Mouse (Mus musculus) splenic B cell, adult 2 months (primary cell): ENCODE data around the gene Col4a2.
A peak's percentile ranks its signal among the peaks of the same experiment; 100 is the strongest.

Experiments used
- DNase-seq: peaks from one replicate; pipeline ENCODE4 v3.0.0-alpha.2; 2011; ENCODE audit warnings: low read depth, low spot score
- H3K27me3 ChIP-seq: 2 replicates; pipeline ENCODE4 v1.6.1; 2012; ENCODE audit warnings: mild to moderate bottlenecking, low read length, moderate library complexity, mixed read lengths; ENCODE audit not compliant: control insufficient read depth, poor library complexity, insufficient read depth, severe bottlenecking
- H3K36me3 ChIP-seq: 2 replicates; pipeline ENCODE4 v1.6.1; 2012; ENCODE audit warnings: mild to moderate bottlenecking, low read length, moderate library complexity, mixed read lengths; ENCODE audit not compliant: control insufficient read depth, poor library complexity, insufficient read depth, severe bottlenecking

Gene Col4a2

GRCm38 (mm10) chr8:11327722-11328417 is 15.3 kb downstream of the Col4a2 start:
- no peaks in the 10 kb centered on the region for H3K27me3 ChIP-seq
- no peaks in the 10 kb centered on the region for H3K36me3 ChIP-seq
- DNase-seq: no peak

- no peak for DNase-seq
- no peaks in the 10 kb centered on the region for H3K27me3 ChIP-seq
- no peaks in the 10 kb centered on the region for H3K36me3 ChIP-seq
Measured at GRCm38 (mm10) chr8:11331561-11331960, 19.0 kb downstream of the Col4a2 start.

- H3K36me3 ChIP-seq: no peaks in the 10 kb centered on the region
- no peak for DNase-seq
- no peaks in the 10 kb centered on the region for H3K27me3 ChIP-seq
Measured at GRCm38 (mm10) chr8:11333746-11334145, 21.1 kb downstream of the Col4a2 start.

- DNase-seq: no peak
- H3K27me3 ChIP-seq: no peaks in the 10 kb centered on the region
- no peaks in the 10 kb centered on the region for H3K36me3 ChIP-seq
Measured at GRCm38 (mm10) chr8:11334493-11334892, 21.9 kb downstream of the Col4a2 start.

DNA sequence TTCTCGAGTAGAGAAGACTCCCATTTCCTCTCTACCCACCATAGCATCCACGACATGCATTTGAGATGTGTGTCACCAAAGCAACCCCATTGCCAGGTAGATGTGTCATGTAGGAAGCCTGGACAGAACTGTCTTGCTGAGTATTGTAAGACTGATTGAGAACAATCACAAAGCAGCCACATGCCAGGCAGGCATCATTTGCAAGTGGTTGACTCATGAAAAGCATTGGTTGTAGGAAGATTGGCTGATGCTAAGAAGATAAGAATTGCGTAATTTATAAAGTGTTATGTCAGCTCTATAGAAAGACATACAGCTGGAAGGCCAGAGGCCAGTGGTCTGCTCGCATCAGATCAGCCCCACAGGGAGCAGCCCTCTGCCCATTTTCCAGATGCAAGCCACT is 22.6 kb downstream of the Col4a2 start:
- no peak for DNase-seq
- Histone ChIP-seq H3K36me3 (no peaks in the 10 kb centered on the region), H3K27me3 (no peaks in the 10 kb centered on the region)

- DNase-seq: no peak
- Histone ChIP-seq H3K27me3 (no peaks in the 10 kb centered on the region), H3K36me3 (no peaks in the 10 kb centered on the region)
Measured at GRCm38 (mm10) chr8:11336346-11336745, 23.7 kb downstream of the Col4a2 start.

- no peaks in the 10 kb centered on the region for H3K36me3 ChIP-seq
- H3K27me3 ChIP-seq: no peaks in the 10 kb centered on the region
- DNase-seq: no peak
Measured at GRCm38 (mm10) chr8:11337642-11338041, 25.0 kb downstream of the Col4a2 start.

DNA sequence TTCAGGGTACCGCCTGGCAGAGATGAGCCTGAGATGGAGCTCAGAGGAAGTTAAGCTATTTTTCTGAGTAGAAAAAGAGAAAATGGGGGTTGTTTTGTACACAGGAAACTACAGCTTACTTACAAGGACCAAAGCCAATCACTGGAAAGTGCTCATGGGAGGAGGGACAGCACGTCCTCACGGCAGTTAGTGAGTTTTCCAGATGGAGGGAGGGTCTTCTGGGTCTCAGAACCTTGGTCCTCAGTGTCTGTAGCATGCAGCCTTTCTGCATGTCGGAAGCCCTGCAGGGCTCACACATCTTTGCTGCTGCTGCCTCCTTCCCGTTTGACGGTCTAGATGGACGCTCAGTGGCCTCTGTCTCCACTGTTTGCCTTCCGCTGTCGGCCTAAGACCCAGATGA is 25.9 kb downstream of the Col4a2 start:
- no peak for DNase-seq
- Histone ChIP-seq H3K36me3 (no peaks in the 10 kb centered on the region), H3K27me3 (no peaks in the 10 kb centered on the region)

GRCm38 (mm10) chr8:11340310-11341110 is 27.9 kb downstream of the Col4a2 start:
- DNase-seq: no peak
- Histone ChIP-seq H3K36me3 (no peaks in the 10 kb centered on the region), H3K27me3 (no peaks in the 10 kb centered on the region)

GRCm38 (mm10) chr8:11341111-11341566 is 28.5 kb downstream of the Col4a2 start:
- peak; percentile 1 for DNase-seq
- no peaks in the 10 kb centered on the region for H3K27me3 ChIP-seq
- no peaks in the 10 kb centered on the region for H3K36me3 ChIP-seq

GRCm38 (mm10) chr8:11344459-11344858 is 31.9 kb downstream of the Col4a2 start:
- H3K27me3 ChIP-seq: no peaks in the 10 kb centered on the region
- H3K36me3 ChIP-seq: no peaks in the 10 kb centered on the region
- DNase-seq: no peak

- Histone ChIP-seq H3K36me3 (no peaks in the 10 kb centered on the region), H3K27me3 (no peaks in the 10 kb centered on the region)
- DNase-seq: no peak
Measured at GRCm38 (mm10) chr8:11346225-11346624, 33.6 kb downstream of the Col4a2 start.

DNA sequence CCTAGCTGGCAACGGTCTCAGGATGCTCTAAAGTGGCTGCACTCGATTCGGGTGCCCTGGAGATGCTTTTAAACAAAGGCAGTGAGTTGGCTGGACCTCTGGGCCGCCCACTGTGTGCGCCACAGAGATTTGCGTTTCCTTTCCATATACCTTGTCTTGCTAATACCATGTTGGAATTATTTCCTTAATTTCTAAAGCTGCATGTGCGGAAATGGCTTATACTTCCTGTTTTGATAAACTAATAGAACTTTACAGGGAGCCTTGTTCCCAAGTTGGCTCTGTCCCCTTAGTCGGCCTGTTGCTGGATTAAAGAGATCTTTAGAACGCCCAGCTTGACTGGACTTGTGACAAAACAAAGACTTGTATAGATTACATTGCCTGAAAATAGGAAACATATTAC is 35.1 kb downstream of the Col4a2 start:
- no peaks in the 10 kb centered on the region for H3K27me3 ChIP-seq
- DNase-seq: no peak
- H3K36me3 ChIP-seq: no peaks in the 10 kb centered on the region

DNA sequence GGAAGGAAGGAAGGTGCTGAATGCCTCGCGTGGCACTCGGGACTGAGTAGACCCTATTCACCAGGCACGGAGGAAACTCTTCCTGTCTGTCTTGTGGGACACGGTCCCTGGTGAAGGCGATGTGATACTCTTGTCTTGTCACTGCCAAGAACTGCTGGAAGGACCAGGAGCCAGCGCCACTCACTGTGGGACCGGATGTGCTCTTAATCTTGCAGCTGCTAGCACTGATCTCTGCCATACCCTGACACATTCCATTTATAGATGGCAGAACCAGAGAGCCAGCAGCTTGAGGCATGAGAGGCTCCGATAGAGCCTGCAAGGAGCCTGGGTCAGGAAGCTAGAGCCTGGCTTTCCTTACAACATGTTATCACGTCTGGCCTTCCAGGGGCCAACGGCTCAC is 36.0 kb downstream of the Col4a2 start:
- Histone ChIP-seq H3K27me3 (no peaks in the 10 kb centered on the region), H3K36me3 (no peaks in the 10 kb centered on the region)
- no peak for DNase-seq

- H3K36me3 ChIP-seq: no peaks in the 10 kb centered on the region
- DNase-seq: no peak
- no peaks in the 10 kb centered on the region for H3K27me3 ChIP-seq
Measured at GRCm38 (mm10) chr8:11351355-11351754, 38.8 kb downstream of the Col4a2 start.
